Mouse (Mus musculus) ES-Bruce4 (cell line): Measurements from ENCODE around the gene Arpc3.

Experiments used
- CTCF ChIP-seq: IDR thresholded peaks from one replicate; pipeline ENCODE4 v1.8.1; 2011; ENCODE audit warnings: low read depth, low read length
- EP300 ChIP-seq: IDR thresholded peaks from 2 replicates; pipeline ENCODE4 v1.6.1; 2011; ENCODE audit warnings: low read depth, low read length; ENCODE audit not compliant: insufficient read depth
- POLR2A ChIP-seq: IDR thresholded peaks from one replicate; pipeline ENCODE4 v1.8.1; 2011; ENCODE audit warnings: low read length; ENCODE audit not compliant: insufficient read depth

GRCm38 (mm10) chr5:122405537-122405936 is 13.9 kb downstream of the Arpc3 start:
- TF ChIP-seq POLR2A (no peak), EP300 (no peak), CTCF (no peak)
